Comparison of ENCODE assay signal across 13 mouse cellular contexts in the genomic region with DNA sequence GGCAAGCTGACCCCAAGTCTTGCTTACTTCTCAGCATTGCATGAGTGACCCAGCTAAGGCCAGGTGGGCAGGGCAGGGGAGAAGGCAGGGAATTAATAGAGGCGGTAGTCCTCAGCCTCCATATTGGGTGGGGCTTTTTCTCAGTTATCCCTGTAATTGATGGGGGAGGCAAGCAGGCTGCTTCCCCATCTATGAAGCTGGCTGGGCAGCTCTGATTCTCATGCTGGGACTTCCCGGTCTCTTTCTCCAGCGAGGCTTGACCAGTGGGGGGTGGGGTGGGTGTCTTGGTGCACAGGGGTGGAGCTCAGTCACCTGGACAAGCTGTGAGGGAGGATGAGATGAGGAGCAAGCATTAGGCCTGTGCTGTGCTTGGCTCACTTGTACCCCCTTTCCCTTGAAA. TPM values are rescaled to one million over a fixed set of nuclear protein-coding genes. Genes with fewer than 3 reads are reported as not detected.
DNase-seq lines count a peak whose midpoint lies in the region; ATAC-seq lines count a peak whose summit lies in the region.
"Had no signal": no experiment of that assay in that cellular context is flagged by ENCODE, and none has a peak within 500 bp of the region (broad histone marks: within the 10 kb centered on the region; RNA-seq: fewer than 3 reads in every experiment).

No protein-coding gene starts in this region.

- peak overlapping the region; percentile 58; the same call in 1 of the 2 replicates for H3K4me3 ChIP-seq in neural tube, embryonic 12.5 days
- peak overlapping the region; percentile 62 for H3K4me3 ChIP-seq in forebrain, embryonic 13.5 days
- H3K4me3 ChIP-seq in hindbrain, embryonic 15.5 days, result peak overlapping the region; percentile 83
- H3K4me3 ChIP-seq in neural tube, embryonic 14.5 days (ENCODE audit: low read depth, low read length), result peak overlapping the region; percentile 76; the same call in 1 of the 2 replicates
- H3K4me3 ChIP-seq: erythroblast, embryonic 14.5 days; heart, embryonic 15.5 days; liver, embryonic 15.5 days had no signal

- H3K9ac ChIP-seq in neural tube, embryonic 12.5 days, result peak overlapping the region; percentile 82
- peak overlapping the region; percentile 76 for H3K9ac ChIP-seq in forebrain, embryonic 13.5 days
- H3K9ac ChIP-seq in hindbrain, embryonic 15.5 days, result peak overlapping the region; percentile 84
- peak overlapping the region; percentile 32; the same call in 1 of the 2 replicates for H3K9ac ChIP-seq in neural tube, embryonic 14.5 days (replicated peaks; ENCODE audit: low read depth, low read length)
- H3K9ac ChIP-seq: heart, embryonic 15.5 days; liver, embryonic 15.5 days had no signal

- H3K4me2 ChIP-seq in neural tube, embryonic 12.5 days (replicated peaks), result peak overlapping the region; percentile 88
- H3K4me2 ChIP-seq in forebrain, embryonic 13.5 days, result peak overlapping the region; percentile 69
- peak overlapping the region; percentile 80 for H3K4me2 ChIP-seq in hindbrain, embryonic 15.5 days
- peak overlapping the region; percentile 78 for H3K4me2 ChIP-seq in neural tube, embryonic 14.5 days (ENCODE audit: low read depth, low read length)
- H3K4me2 ChIP-seq: liver, embryonic 15.5 days had no signal

- WGBS in neural tube, embryonic 12.5 days, result 44% methylated on average over 3 of the region's 3 CpGs
- WGBS in forebrain, embryonic 13.5 days, result 23% methylated on average over 3 of the region's 3 CpGs
- WGBS in hindbrain, embryonic 15.5 days, result 40% methylated on average over 3 of the region's 3 CpGs
- WGBS in neural tube, embryonic 14.5 days, result 36% methylated on average over 3 of the region's 3 CpGs

- DNase-seq in neural tube, embryonic 10.5 days (ENCODE audit: extremely low spot score, low spot score), result no peak
- DNase-seq in urinary bladder, postnatal 36 days (ENCODE audit: low spot score in 2 of 2), result no peak
- no peak for DNase-seq in kidney, postnatal 10 days
- DNase-seq: gastrocnemius, postnatal 14 days; lung, postnatal 4 days had no signal

- no peaks in the 10 kb centered on the region for H3K27me3 ChIP-seq in neural tube, embryonic 12.5 days (replicated peaks)
- no peaks in the 10 kb centered on the region for H3K27me3 ChIP-seq in forebrain, embryonic 13.5 days
- no peaks in the 10 kb centered on the region for H3K27me3 ChIP-seq in hindbrain, embryonic 15.5 days
- H3K27me3 ChIP-seq in neural tube, embryonic 14.5 days (ENCODE audit: control insufficient read depth, insufficient read depth, low read length), result no peaks in the 10 kb centered on the region

- ATAC-seq in neural tube, embryonic 12.5 days (ENCODE audit: low FRiP score, low read depth), result no peak
- ATAC-seq in forebrain, embryonic 13.5 days, result no peak
- ATAC-seq in hindbrain, embryonic 15.5 days (ENCODE audit: low FRiP score, low read depth), result no peak
- ATAC-seq in neural tube, embryonic 14.5 days (ENCODE audit: low read depth), result no peak

- H3K4me1 ChIP-seq in neural tube, embryonic 12.5 days, result peaks cover 73% of the 10 kb centered on the region
- H3K4me1 ChIP-seq in forebrain, embryonic 13.5 days, result peaks cover 68% of the 10 kb centered on the region
- H3K4me1 ChIP-seq in hindbrain, embryonic 15.5 days (replicated peaks), result peaks cover 79% of the 10 kb centered on the region
- H3K4me1 ChIP-seq in neural tube, embryonic 14.5 days (ENCODE audit: control insufficient read depth, insufficient read depth, low read length), result peaks cover 54% of the 10 kb centered on the region

- no peaks in the 10 kb centered on the region for H3K36me3 ChIP-seq in neural tube, embryonic 12.5 days
- peaks cover 6% of the 10 kb centered on the region; the same call in 1 of the 2 replicates for H3K36me3 ChIP-seq in forebrain, embryonic 13.5 days (ENCODE audit: poor library complexity, severe bottlenecking)
- no peaks in the 10 kb centered on the region for H3K36me3 ChIP-seq in hindbrain, embryonic 15.5 days
- no peaks in the 10 kb centered on the region for H3K36me3 ChIP-seq in neural tube, embryonic 14.5 days (ENCODE audit: control insufficient read depth, insufficient read depth, low read length)
- H3K36me3 ChIP-seq: heart, embryonic 15.5 days; liver, embryonic 15.5 days had no signal

- H3K27ac ChIP-seq in neural tube, embryonic 12.5 days, result no peak overlapping the region; the same call in 1 of the 2 replicates
- H3K27ac ChIP-seq in forebrain, embryonic 13.5 days, result 0 out of 2 replicates have a peak overlapping the region, but pooled peaks have one; percentile 86
- peak overlapping the region; percentile 98 for H3K27ac ChIP-seq in hindbrain, embryonic 15.5 days (replicated peaks)
- H3K27ac ChIP-seq in neural tube, embryonic 14.5 days (ENCODE audit: low read depth, low read length), result 0 out of 2 replicates have a peak overlapping the region, but pooled peaks have one; percentile 28
- H3K27ac ChIP-seq: heart, embryonic 15.5 days; liver, embryonic 15.5 days had no signal

- H3K9me3 ChIP-seq in neural tube, embryonic 12.5 days, result no peaks in the 10 kb centered on the region
- no peaks in the 10 kb centered on the region for H3K9me3 ChIP-seq in forebrain, embryonic 13.5 days (replicated peaks)
- H3K9me3 ChIP-seq in hindbrain, embryonic 15.5 days, result no peaks in the 10 kb centered on the region
- H3K9me3 ChIP-seq in neural tube, embryonic 14.5 days (ENCODE audit: control insufficient read depth, low read length), result no peaks in the 10 kb centered on the region
- H3K9me3 ChIP-seq: heart, embryonic 15.5 days; liver, embryonic 15.5 days had no signal

RNA-seq across cellular contexts. Expression of a gene that starts 2.0 kb away (rescaled TPM):
- polyA plus RNA-seq in neural tube, embryonic 12.5 days (2016; fragmentation: Nextera tagmentation; extraction: Ambion mirVana), result 14.7 and 16.3 TPM in 2 replicates
- 11.7 and 13.4 TPM in 2 replicates for polyA plus RNA-seq in forebrain, embryonic 13.5 days (2015; fragmentation: Nextera tagmentation; extraction: Ambion mirVana)
- polyA plus RNA-seq in hindbrain, embryonic 15.5 days (2015; fragmentation: Nextera tagmentation; extraction: Ambion mirVana), result 33.9 and 37.5 TPM in 2 replicates
- polyA plus RNA-seq in neural tube, embryonic 14.5 days (2014; fragmentation: Nextera tagmentation; extraction: Ambion mirVana), result 11.2 and 14.2 TPM in 2 replicates

RNA-seq across cellular contexts. Expression of a gene that starts 4.2 kb away (rescaled TPM):
- polyA plus RNA-seq in neural tube, embryonic 12.5 days (2016; fragmentation: Nextera tagmentation; extraction: Ambion mirVana), result 27.2 and 28.4 TPM in 2 replicates
- 11.4 and 12.4 TPM in 2 replicates for polyA plus RNA-seq in forebrain, embryonic 13.5 days (2015; fragmentation: Nextera tagmentation; extraction: Ambion mirVana)
- 17.1 and 18.7 TPM in 2 replicates for polyA plus RNA-seq in hindbrain, embryonic 15.5 days (2015; fragmentation: Nextera tagmentation; extraction: Ambion mirVana)
- polyA plus RNA-seq in neural tube, embryonic 14.5 days (2014; fragmentation: Nextera tagmentation; extraction: Ambion mirVana), result 19.1 and 23.7 TPM in 2 replicates
- polyA plus RNA-seq: erythroblast, embryonic 14.5 days had no signal

RNA-seq across cellular contexts. Expression of a gene that starts 21.7 kb away (rescaled TPM):
- polyA plus RNA-seq in neural tube, embryonic 12.5 days (2016; fragmentation: Nextera tagmentation; extraction: Ambion mirVana), result 0.50 and 0.52 TPM in 2 replicates
- polyA plus RNA-seq in forebrain, embryonic 13.5 days (2015; fragmentation: Nextera tagmentation; extraction: Ambion mirVana), result 0.46 and 0.74 TPM in 2 replicates
- polyA plus RNA-seq in hindbrain, embryonic 15.5 days (2015; fragmentation: Nextera tagmentation; extraction: Ambion mirVana), result 0.83 and 3.3 TPM in 2 replicates
- 0.44 and 0.54 TPM in 2 replicates for polyA plus RNA-seq in neural tube, embryonic 14.5 days (2014; fragmentation: Nextera tagmentation; extraction: Ambion mirVana)
- polyA plus RNA-seq: erythroblast, embryonic 14.5 days had no signal

RNA-seq across cellular contexts. Expression of a gene that starts 26.2 kb away (rescaled TPM):
- polyA plus RNA-seq in neural tube, embryonic 12.5 days (2016; fragmentation: Nextera tagmentation; extraction: Ambion mirVana), result 0.06 TPM in 1 of 2 replicates, not detected in the other
- polyA plus RNA-seq in forebrain, embryonic 13.5 days (2015; fragmentation: Nextera tagmentation; extraction: Ambion mirVana), result 0.08 TPM in 2 replicates
- polyA plus RNA-seq in hindbrain, embryonic 15.5 days (2015; fragmentation: Nextera tagmentation; extraction: Ambion mirVana), result 0.14 and 0.32 TPM in 2 replicates
- 0.12 TPM in 1 of 2 replicates, not detected in the other for polyA plus RNA-seq in neural tube, embryonic 14.5 days (2014; fragmentation: Nextera tagmentation; extraction: Ambion mirVana)
- polyA plus RNA-seq: erythroblast, embryonic 14.5 days; neural tube, embryonic 11.5 days had no signal

RNA-seq across cellular contexts. Expression of a gene that starts 32.5 kb away (rescaled TPM):
- polyA plus RNA-seq in neural tube, embryonic 12.5 days (2016; fragmentation: Nextera tagmentation; extraction: Ambion mirVana), result 115 and 124 TPM in 2 replicates
- polyA plus RNA-seq in forebrain, embryonic 13.5 days (2015; fragmentation: Nextera tagmentation; extraction: Ambion mirVana), result 207 and 217 TPM in 2 replicates
- polyA plus RNA-seq in hindbrain, embryonic 15.5 days (2015; fragmentation: Nextera tagmentation; extraction: Ambion mirVana), result 35.3 and 44.0 TPM in 2 replicates
- polyA plus RNA-seq in neural tube, embryonic 14.5 days (2014; fragmentation: Nextera tagmentation; extraction: Ambion mirVana), result 16.8 and 16.9 TPM in 2 replicates

Comparison
In these comparisons a context has a peak if more than half of its experiments do, and no peak if none do; other contexts are left out.
1. H3K9ac ChIP-seq: peak in every context shown above with its lines; median percentile 84 in hindbrain, embryonic 15.5 days; 82 in neural tube, embryonic 12.5 days; 76 in forebrain, embryonic 13.5 days; 32 in neural tube, embryonic 14.5 days.